Mouse (Mus musculus) testis, postnatal 14 days (tissue): ENCODE data around the gene Gm10184.
"Not testable (repeated sequence)": the region's sequence is repeated elsewhere in the genome, so short reads cannot be mapped to it uniquely, and the experiment has no call there.

Experiments
- DNase-seq: peaks from one replicate; pipeline ENCODE4 v3.0.0; 2021; ENCODE audit warnings: low spot score

Gene Gm10184

GRCm38 (mm10) chr17:89910349-89910748 is at the start of gene Gm10184:
Gene Gm10184 (minus strand): TSS chr17:89910449.
- no peak for DNase-seq

- no peak for DNase-seq
Observed at GRCm38 (mm10) chr17:89933950-89934349, 23.7 kb upstream of the Gm10184 start.

- no peak for DNase-seq
Observed at GRCm38 (mm10) chr17:89907686-89908085, 2.6 kb downstream of the Gm10184 start.

GRCm38 (mm10) chr17:89904701-89905100 is 5.5 kb downstream of the Gm10184 start:
- DNase-seq = not testable (repeated sequence)

- DNase-seq = no peak
Observed at GRCm38 (mm10) chr17:89902767-89903166, 7.5 kb downstream of the Gm10184 start.

GRCm38 (mm10) chr17:89900610-89901009 is 9.6 kb downstream of the Gm10184 start:
- no peak for DNase-seq

- DNase-seq = no peak
Observed at GRCm38 (mm10) chr17:89899813-89900212, 10.4 kb downstream of the Gm10184 start.

- no peak for DNase-seq
Observed at GRCm38 (mm10) chr17:89864996-89865395, 45.3 kb downstream of the Gm10184 start.
